Mouse (Mus musculus): ENCODE results near the gene Celsr1. TPM values are rescaled to one million over a fixed set of nuclear protein-coding genes. Genes with fewer than 3 reads are reported as not detected.

Gene Celsr1
- total RNA-seq, 2 experiments from 2014 or later: 3.1 to 3.9 TPM

DNA sequence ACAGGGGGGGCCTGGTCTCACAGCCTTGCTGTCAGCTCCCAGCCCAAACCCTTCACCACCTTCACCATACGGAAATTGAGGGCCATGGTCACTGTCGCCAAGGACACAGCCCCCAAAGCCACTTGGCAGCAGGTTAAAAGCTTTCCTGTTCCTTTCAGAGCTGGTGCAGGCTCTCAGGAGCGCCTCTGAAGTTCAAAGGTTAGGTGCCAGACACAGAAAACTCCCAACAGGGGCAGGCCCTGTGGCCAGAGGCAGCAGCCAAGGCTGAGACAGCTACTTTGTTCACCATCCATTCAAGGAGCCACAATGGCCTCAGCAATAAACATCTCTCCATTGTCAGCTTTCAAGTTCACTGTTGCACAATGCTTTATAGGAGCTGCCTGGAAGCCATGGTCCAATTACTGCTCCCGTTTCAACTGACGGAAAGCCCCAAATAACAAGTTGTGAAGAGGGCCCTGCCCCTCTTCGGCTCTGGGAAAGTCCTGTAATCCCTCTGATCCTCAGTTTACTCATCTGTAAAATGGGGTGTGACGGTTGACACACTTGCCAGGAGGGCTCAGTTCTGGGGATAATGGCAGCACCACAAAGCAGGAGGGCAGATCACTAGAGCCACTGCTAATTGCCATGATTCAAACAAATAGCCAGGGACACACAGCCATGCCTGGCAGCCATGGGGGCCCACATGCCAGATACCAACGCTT lies 114.2 kb downstream of the Celsr1 start:
- intact Hi-C loops (cut with DNase I): no loop called here
- no peak for DNase-seq (ENCODE audit: low spot score in 2 of 2)

- intact Hi-C loops (cut with DNase I): no loop called here
- DNase-seq (ENCODE audit: low spot score in 2 of 2): peak in 1 of 2 experiments; percentile 11
Measured at GRCm38 (mm10) chr15:85913605-85914004, 120.0 kb downstream of the Celsr1 start.

DNA sequence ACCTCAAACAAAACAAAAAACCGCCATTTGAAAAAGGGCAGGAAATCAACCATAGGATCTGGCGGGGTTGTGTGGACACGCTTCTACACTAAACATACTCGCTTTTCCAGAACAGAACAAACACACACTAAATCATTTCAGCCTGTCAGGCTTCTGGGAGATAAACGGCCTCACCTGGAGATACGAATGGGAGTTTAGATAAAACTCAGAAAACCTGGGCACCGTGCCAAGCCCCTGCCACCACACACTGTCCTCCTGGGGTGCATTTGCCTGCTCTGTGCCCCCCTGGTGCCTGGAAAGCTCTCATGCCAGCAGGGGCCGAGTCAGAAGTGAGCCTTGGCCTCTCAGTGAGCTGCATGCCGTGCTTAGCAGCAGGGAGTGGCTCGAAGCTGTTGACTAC lies 123.6 kb downstream of the Celsr1 start:
- intact Hi-C loops (cut with DNase I): no loop called here
- DNase-seq (ENCODE audit: low spot score in 2 of 2): no peak

- DNase-seq (ENCODE audit: low spot score in 2 of 2): no peak
- intact Hi-C loops (cut with DNase I): no loop called here
Measured at GRCm38 (mm10) chr15:85909492-85909829, 124.1 kb downstream of the Celsr1 start.

- intact Hi-C loops (cut with DNase I): no loop called here
- DNase-seq (ENCODE audit: low spot score in 2 of 2): no peak
Measured at GRCm38 (mm10) chr15:85908660-85909491, 124.7 kb downstream of the Celsr1 start.

- intact Hi-C loops (cut with DNase I): no loop called here
- DNase-seq (ENCODE audit: low spot score in 2 of 2): no peak
Measured at GRCm38 (mm10) chr15:85903826-85904225, 129.8 kb downstream of the Celsr1 start.

GRCm38 (mm10) chr15:85902505-85902904 lies 131.1 kb downstream of the Celsr1 start:
- no peak for DNase-seq (ENCODE audit: low spot score in 2 of 2)
- intact Hi-C loops (cut with DNase I): no loop called here

DNA sequence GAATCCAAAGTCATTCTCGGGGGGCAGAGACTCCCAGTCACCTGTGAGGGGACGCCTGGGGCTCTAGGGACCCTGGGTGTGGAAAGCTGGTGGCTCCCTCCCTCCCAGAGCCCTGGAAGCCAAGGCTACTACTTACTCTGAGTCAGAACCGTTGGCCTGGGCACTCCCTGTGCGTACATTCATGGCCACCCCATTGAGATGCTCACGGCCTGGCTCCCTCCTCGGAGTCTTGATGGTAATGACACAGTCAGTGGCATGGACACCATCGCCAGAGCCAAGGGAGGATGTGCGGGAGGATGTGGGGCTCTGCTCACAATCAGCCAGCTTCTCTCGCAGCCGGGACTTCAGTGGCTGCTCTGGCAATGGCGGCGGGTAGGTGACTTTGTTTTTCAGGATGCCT lies 132.8 kb downstream of the Celsr1 start:
- no peak for DNase-seq (ENCODE audit: low spot score in 2 of 2)
- intact Hi-C loops (cut with DNase I): no loop called here

GRCm38 (mm10) chr15:85900318-85900717 lies 133.3 kb downstream of the Celsr1 start:
- DNase-seq (ENCODE audit: low spot score in 2 of 2): no peak
- intact Hi-C loops (cut with DNase I): no loop called here

GRCm38 (mm10) chr15:85899396-85899795 lies 134.2 kb downstream of the Celsr1 start:
- intact Hi-C loops (cut with DNase I): loop anchor here (5.0 kb wide), 1 partner anchor 238 kb away; no protein-coding TSS in a partner anchor
- DNase-seq (ENCODE audit: low spot score in 2 of 2): no peak

GRCm38 (mm10) chr15:85897113-85897512 lies 136.5 kb downstream of the Celsr1 start:
- intact Hi-C loops (cut with DNase I): loop anchor here (2.0 to 5.0 kb wide), 2 partner anchors 142 to 240 kb away; no protein-coding TSS in a partner anchor
- no peak for DNase-seq (ENCODE audit: low spot score in 2 of 2)

GRCm38 (mm10) chr15:85896284-85896683 lies 137.3 kb downstream of the Celsr1 start:
- intact Hi-C loops (cut with DNase I): loop anchor here (1.0 to 5.0 kb wide), 3 partner anchors 143 to 241 kb away; no protein-coding TSS in a partner anchor
- DNase-seq (ENCODE audit: low spot score in 2 of 2): peak; percentile 78

GRCm38 (mm10) chr15:85893871-85894270 lies 139.7 kb downstream of the Celsr1 start:
- DNase-seq (ENCODE audit: low spot score in 2 of 2): no peak
- intact Hi-C loops (cut with DNase I): no loop called here

- intact Hi-C loops (cut with DNase I): no loop called here
- DNase-seq (ENCODE audit: low spot score in 2 of 2): no peak
Measured at GRCm38 (mm10) chr15:85892498-85893118, 141.0 kb downstream of the Celsr1 start.

DNA sequence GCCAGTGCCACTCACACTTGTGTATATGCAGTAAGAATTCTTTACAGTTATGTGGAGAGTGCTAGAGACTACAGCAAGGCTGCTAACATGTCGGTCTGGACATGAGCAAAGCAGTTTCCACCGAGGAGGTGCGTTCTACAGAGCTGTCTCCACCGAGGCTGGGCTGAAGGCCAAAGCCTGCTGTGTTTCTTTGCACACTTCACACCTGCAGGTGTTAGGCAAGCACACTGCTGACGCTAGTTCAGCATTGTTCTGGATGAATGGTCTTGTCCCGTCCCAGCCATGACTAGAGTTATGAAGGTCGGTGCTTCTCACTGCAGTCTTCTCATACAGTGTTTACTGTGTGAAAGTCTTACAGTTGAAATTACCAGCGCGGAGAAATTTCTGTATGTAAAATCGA lies 141.6 kb downstream of the Celsr1 start:
- intact Hi-C loops (cut with DNase I): no loop called here
- DNase-seq (ENCODE audit: low spot score in 2 of 2): no peak

GRCm38 (mm10) chr15:85889235-85889634 lies 144.3 kb downstream of the Celsr1 start:
- intact Hi-C loops (cut with DNase I): no loop called here
- no peak for DNase-seq (ENCODE audit: low spot score in 2 of 2)

GRCm38 (mm10) chr15:85885606-85886005 lies 148.0 kb downstream of the Celsr1 start:
- intact Hi-C loops (cut with DNase I): no loop called here
- no peak for DNase-seq (ENCODE audit: low spot score in 2 of 2)

GRCm38 (mm10) chr15:85879498-85879895 lies 154.1 kb downstream of the Celsr1 start:
- intact Hi-C loops (cut with DNase I): loop anchor here (1.0 to 5.0 kb wide), 2 partner anchors 20 to 267 kb away; partner anchors contain the start of gene Gtse1
- no peak for DNase-seq (ENCODE audit: low spot score in 2 of 2)

DNA sequence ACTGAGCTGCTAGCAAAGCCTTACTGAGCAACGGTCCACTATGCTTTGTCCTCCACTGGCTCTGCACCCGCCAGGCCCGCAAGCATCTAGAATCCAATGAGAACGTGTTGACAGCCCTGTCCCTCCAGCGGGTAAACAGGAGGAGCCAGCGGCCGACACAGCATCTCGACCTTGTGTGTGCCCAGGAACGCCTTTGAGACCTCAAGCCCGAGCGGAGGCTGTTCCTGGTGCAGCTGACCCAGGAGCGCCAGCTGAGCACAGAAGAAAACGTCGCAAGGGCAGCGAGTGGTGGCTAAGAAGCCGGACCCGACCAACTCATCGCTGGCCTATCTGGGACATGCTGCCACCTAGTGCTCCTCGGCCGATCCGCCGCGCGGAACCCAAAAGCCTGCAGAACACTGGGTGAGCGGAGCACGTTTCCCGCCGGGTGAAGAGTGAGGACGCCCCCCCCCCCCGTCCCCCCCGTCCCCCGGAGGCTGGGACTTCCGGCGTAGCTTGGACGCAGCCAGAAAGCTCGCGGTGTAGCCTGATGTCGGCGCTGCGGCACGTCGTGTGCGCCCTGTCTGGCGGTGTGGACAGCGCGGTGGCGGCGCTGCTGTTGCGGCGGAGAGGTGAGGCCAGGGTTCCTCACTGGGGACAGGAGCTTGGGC lies 154.6 kb downstream of the Celsr1 start, which contains the start of gene Trmu:
Gene Trmu, plus strand, starts transcription at position 465 of the 650 bp plus-strand sequence.
- peak; percentile 93 to 97 for DNase-seq (ENCODE audit: low spot score in 2 of 2)
- intact Hi-C loops (cut with DNase I): loop anchor here (1.0 to 5.0 kb wide), 2 partner anchors 20 to 267 kb away; partner anchors contain the start of gene Gtse1

GRCm38 (mm10) chr15:85877336-85877735 lies 156.2 kb downstream of the Celsr1 start:
- no peak for DNase-seq (ENCODE audit: low spot score in 2 of 2)
- intact Hi-C loops (cut with DNase I): loop anchor here (5.0 kb wide), 1 partner anchor 265 kb away; no protein-coding TSS in a partner anchor

Data from left cerebral cortex, postnatal 25 days (tissue).